Mouse (Mus musculus) layer of hippocampus, postnatal 36 days (tissue): ENCODE measurements around the gene Zxdc. TPM values are rescaled to one million over a fixed set of nuclear protein-coding genes. Genes with fewer than 3 reads are reported as not detected.

Source experiments
- total RNA-seq, 2 experiments: library from RNA; stranded (reverse); gene quantifications; 2 replicates each; pipeline ENCODE4 v1.2.3; 2021

The Zxdc gene
- total RNA-seq, 2 experiments from 2014 or later: 29.6 to 33.5 TPM

Other genes with a start within 250 kb of the Zxdc start
- not detected for gene Vmn1r51, start 246.9 kb upstream of the Zxdc start, total RNA-seq
- gene Vmn1r52, start 194.7 kb upstream of the Zxdc start, total RNA-seq: not detected
- gene V1ra8, start 166.7 kb upstream of the Zxdc start, total RNA-seq: not detected
- not detected for gene Vmn1r53, start 145.1 kb upstream of the Zxdc start, total RNA-seq
- not detected for gene Vmn1r54, start 123.2 kb upstream of the Zxdc start, total RNA-seq
- not detected for gene BC048671, start 68.3 kb upstream of the Zxdc start, total RNA-seq
- gene Chst13, start 44.3 kb upstream of the Zxdc start, total RNA-seq: not detected
- gene Uroc1, start 36.2 kb upstream of the Zxdc start, total RNA-seq: not detected
- gene Cfap100, start 59.3 kb downstream of the Zxdc start, total RNA-seq: 10 to 100 TPM; 10.7 to 16.8 TPM
- gene Klf15, start 93.1 kb downstream of the Zxdc start, total RNA-seq: 10 to 100 TPM; 26.2 to 41.7 TPM
- 10 to 100 TPM; 40.9 to 41.3 TPM for gene Aldh1l1, start 116.9 kb downstream of the Zxdc start, total RNA-seq
- gene Slc41a3, start 235.2 kb downstream of the Zxdc start, total RNA-seq: 1 to 10 TPM; 3.3 to 4.1 TPM